Mouse (Mus musculus): Measurements from ENCODE around the gene Gdf3.
"Not testable (repeated sequence)": the region's sequence is repeated elsewhere in the genome, so short reads cannot be mapped to it uniquely, and the experiment has no call there.

The Gdf3 gene

DNA sequence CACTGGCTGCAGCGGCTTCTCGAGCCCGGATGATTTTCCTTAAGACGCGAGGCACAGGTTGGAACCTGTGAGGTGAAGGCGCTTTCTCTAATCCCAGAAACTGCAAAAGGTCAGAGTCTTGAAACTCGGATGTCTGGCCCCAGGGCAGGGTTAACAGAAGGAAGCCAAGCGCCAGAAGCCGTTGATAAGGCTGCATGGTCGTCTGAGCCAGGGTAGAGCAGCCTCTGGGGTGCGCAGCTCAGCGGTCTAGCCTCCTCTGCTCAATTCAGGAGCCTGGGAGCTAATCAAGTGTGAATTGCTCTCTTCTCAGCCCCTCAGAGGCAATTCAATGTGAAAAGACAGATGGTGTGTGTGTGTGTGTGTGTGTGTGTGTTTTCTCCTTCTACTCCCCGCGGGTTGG is at the start of gene Gdf3:
TSS of gene Gdf3 (minus strand) at position 317 of the 400 bp plus-strand sequence.
- no peak for DNase-seq

DNA sequence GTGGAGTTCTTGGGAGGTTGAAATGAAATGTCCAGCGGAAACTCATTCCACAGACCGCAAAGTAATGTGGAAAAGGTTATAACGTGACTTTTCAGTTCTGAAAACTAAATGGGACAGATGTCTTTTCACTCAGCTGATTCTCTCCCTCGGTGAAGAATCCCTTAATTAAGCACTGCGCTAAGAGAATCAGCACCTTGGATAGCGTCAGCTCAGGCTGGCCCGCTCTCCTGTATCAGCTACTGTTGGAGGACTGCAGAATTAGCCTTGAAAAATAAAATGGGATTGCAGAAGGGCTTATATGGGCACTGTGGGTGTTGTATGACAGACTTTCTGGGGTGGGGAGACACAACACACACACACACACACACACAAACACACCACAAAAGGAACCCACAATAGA is 49.7 kb upstream of the Gdf3 start:
- peak; percentile 80 for DNase-seq

DNA sequence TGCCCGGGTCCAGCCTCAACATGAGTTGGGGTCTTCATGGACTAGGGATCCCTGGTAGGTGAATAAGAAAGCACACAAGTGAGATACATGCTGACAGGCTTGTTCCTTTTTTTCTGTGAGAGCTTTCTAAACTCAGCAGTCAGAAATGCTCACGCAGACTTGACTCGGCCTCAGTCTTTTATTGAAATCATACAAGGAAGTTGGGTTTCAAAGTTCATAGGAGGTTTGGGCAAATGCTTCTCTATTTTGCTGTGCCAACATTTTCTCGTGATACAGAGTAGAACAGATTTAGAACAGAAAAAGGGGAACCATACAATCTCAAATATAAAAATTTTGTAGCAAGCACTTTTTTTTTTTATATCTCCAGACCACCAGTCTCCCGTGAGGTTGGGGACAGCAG is 47.7 kb upstream of the Gdf3 start:
- no peak for DNase-seq

DNA sequence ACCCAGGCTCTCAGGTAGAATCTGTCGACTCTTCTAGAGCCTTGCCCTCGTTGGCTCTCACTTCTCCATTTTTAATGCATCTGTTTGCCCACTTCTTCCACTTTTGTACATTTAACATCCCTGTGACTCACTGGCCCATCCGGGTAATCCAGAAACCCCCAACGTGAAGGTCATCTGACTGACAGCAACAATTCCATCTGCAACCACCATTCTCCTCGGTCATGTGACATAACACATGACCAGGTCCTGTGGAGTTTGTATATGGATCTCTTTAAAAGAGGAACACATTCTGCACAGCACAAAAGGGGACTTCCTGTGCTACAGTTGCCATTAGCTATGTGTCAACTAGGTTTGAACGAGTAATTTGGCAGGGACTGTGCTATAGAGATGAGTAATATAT is 44.4 kb upstream of the Gdf3 start:
- DNase-seq: no peak

DNA sequence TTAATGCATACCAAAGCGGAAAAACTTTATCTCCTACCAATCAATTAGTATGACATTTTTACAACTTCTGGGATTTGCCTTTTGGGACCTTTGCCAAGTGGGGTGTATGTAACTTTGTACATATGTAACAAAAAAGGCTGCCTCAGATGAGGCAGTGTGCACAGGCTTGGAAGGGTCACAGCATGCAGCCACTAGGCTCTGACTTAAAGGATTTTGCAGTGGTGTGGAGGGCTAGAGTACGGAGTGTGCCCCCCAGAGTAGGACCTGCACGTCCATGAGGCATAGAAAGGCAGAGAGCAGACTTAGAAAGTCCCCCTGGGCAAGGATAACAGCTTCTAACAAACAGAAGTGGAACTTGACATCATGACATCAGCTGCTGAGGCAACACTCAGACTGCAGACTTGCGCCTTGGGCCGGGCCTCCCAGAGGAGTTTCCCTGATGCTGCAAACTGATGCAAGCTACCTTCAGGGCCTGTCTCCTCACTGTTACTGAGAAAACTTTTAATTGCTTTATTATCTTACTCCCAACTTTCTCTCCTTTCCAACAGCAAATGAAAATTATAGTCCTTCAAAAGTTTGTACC is 40.6 kb upstream of the Gdf3 start:
- DNase-seq: no peak

GRCm38 (mm10) chr6:122649903-122650302 is 40.0 kb upstream of the Gdf3 start:
- DNase-seq: no peak

DNA sequence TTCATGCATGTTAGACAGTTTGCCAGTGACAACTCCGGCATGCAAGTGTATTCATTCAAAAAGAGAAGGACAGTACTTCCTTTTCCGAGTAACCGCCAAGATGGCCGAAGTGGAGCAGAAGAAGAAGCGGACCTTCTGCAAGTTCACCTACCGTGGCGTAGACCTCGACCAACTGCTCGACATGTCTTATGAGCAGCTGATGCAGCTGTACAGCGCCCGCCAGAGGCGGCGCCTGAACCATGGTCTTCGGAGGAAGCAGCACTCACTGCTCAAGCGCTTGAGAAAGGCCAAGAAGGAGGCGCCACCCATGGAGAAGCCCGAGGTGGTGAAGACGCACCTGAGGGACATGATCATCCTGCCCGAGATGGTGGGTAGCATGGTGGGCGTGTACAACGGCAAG is 34.3 kb upstream of the Gdf3 start:
- DNase-seq: not testable (repeated sequence)

DNA sequence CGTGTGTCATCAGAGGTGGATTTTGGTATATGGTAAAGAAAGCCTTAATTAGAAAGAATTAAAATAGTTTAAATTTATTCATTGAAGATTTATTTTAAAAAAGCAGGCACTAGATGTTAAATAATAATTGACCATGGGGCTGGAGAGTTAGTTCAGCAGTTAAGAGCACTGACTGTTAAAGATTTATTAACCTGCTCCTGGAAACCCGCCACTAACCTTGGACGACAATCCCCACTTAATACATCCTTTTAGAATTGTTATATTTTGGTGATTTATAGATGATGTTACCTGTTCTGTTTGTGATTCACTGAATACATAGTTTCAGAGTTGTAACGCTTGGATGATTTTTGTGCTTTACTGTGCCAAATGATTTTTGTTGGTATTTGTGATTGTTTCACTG is 27.7 kb upstream of the Gdf3 start:
- DNase-seq: not testable (repeated sequence)

GRCm38 (mm10) chr6:122636666-122637065 is 26.8 kb upstream of the Gdf3 start:
- DNase-seq: no peak

DNA sequence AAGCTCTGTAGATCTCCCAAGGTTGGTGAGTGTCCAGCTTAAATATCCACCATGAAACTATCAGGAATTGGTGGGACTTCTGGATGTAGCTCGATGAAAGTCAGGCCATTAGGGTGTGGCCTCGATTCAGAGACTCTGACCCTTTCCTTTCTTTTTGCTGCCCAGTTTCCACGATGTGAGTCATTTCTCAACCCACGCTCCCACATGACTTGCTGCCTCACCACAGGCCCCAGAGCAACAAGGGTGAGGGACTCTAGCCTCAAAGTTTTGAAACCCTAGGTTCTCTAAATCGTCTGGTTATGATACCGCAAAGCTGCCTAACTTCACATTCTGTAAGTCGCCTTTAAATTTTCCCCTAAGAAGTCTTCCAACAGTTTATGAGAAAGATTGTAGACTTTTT is 25.4 kb upstream of the Gdf3 start:
- DNase-seq: no peak

DNA sequence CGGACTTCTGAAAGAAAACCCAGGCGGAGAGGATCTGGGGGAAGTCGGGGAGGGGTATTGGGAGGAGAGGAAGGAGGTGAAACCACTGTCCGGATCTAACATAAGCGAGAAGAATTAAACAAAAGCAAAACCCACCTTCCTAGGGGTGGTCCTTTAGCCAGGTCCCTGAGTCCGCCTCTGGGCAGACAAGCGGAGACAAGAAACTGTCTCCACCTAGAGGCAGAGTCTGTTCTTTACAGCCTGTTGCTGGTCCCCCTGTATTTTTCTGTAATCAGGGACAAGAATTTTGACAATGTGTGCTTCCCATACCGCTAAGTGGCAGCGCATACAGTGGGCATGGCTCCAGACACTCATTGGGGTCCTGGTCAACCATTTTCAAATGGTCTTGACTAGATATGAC is 23.5 kb upstream of the Gdf3 start:
- DNase-seq: peak; percentile 36

- peak; percentile 34 for DNase-seq
Observed at GRCm38 (mm10) chr6:122627469-122628108, 17.7 kb upstream of the Gdf3 start.

DNA sequence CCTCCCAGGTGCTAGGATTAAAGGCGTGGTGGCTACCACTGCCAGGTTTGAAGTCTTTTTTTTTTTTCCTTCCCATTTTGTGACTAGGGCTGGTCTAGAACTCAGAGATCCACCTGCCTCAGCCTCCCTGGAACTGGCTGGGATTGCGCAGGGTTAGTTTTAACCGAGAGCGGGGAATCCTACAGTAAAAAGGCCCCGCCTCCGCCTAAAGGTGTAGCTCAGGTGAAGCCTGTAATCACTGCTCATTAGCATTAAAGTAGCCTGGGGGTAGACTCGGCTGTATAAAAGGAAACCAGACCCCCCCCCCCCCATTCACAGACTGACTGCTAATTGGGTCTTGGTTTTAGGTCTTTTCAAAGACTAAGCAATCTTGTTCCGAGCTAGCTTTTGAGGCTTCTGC is 16.2 kb upstream of the Gdf3 start, which contains the start of gene Dppa3:
TSS of gene Dppa3 (plus strand) at position 301 of the 400 bp plus-strand sequence.
- DNase-seq: no peak

GRCm38 (mm10) chr6:122625156-122625555 is 15.3 kb upstream of the Gdf3 start:
- no peak for DNase-seq

DNA sequence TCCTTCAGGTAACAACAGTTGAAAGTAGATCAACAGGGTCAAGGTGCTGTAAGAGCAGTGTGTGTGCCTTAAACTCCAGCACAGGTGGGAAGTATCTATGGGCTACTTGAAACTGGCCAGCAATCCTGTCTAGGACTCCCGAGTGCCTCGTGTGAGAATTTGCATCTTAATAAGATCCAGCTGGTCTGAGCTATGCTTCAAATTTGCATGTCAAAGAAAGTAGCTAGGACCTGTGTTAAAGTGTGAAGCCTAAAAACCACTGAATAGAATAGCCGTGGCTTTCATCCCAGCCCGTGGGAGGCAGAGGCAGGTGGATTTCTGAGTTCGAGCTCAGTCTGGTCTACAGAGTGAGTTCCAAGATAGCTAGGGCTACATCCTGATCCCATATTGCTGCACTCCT is 14.6 kb upstream of the Gdf3 start:
- no peak for DNase-seq

DNA sequence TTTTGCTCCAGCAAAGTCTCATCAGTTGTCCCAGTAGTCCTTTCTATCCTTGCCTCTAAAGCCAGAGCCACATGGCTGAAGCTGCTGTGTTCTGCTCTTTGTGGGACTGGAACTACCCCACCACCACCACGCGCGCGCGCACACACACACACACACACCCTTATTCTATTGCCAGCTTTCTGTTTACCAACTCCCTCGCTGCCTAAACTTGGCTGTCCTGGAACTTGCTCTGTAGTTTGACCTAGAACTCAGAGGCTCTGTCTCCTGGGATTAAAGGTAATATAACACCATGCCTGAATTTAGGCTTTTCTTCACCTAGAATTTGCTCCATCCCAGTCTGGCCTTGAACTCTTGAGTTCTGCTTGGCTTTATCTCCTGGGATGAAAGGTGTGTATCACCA is 11.2 kb upstream of the Gdf3 start:
- DNase-seq: no peak

- no peak for DNase-seq
Observed at GRCm38 (mm10) chr6:122616022-122616421, 6.1 kb upstream of the Gdf3 start.

GRCm38 (mm10) chr6:122614047-122614446 is 4.2 kb upstream of the Gdf3 start:
- DNase-seq: no peak

- DNase-seq: no peak
Observed at GRCm38 (mm10) chr6:122612426-122612825, 2.5 kb upstream of the Gdf3 start.

DNA sequence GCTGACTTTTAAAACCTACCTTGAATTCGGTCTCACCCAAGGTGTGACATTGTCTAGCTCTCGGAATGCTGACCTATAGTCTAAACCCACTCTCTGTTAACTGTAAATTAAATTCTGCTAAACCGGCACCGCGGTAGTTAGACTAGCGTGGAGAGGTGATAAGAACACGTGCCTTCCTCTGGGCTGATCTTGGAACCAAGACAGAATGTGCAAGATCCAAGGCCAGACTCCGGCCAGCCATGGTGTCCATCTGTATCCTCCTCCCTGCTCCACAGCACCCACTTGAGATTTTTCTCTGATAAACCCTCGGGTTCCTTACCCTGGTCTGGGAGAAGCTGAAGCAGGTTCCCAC is 534 bp downstream of the Gdf3 start:
- no peak for DNase-seq

DNA sequence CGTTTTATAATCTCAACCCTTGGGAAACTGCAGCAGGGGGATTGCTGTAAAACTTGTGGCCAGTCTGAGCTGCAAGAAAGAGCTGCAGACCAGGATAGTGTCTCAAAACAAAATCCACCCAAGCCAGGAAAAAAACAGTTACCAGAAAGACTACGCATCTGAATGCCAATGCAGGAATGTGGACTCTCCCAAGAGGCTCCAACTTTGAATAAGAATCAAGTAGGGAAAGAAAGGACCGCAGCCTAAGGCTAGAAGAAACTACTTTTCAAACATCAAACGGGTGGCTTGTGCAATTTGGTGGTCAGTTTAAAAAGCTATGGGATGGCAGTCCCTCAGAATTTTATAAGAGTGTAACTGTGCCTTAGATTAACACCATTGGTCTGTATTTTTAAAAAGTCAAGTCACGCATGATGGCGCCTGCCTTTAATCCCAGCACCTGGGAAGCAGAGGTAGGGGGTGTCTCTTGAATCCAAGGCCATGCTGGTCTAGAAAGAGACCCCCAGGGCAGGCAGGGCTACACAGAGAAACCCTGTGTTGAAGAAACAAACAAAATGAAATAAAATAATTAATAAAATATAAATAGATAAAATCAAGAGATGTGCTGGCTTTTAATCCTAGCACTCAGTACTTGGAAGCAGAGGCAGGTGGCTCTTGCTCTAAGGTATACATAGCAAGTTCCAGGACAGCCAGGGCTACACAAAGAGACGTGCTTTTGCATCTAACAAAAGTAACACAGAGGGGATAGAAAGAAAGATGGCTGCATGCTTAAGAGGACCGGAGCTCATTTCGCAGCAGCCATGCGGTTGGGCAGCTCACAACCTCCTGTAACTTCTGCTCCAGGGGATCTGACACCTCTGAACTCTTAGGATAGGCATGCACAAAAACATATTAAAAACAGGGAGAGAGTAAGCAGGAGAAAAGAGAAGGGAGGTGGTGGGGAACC is 1.2 kb downstream of the Gdf3 start:
- no peak for DNase-seq

DNA sequence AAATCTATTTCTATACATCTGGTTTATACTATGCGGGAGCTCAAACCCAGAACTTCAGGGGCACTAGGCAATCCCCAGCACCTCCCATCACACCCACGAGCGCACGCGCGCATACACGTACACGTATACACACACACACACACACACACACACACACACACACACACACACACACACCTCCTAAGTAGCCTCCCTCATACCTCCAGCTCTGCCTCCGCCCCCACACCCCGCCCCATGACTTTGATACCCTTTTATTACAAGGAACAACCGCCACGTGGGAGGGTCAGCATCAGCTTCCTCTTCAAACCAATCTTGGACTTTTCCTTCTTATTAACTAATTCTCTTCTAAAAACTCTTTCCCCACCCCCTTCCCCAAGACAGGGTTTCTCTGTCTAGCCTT is 2.2 kb downstream of the Gdf3 start:
- no peak for DNase-seq

DNA sequence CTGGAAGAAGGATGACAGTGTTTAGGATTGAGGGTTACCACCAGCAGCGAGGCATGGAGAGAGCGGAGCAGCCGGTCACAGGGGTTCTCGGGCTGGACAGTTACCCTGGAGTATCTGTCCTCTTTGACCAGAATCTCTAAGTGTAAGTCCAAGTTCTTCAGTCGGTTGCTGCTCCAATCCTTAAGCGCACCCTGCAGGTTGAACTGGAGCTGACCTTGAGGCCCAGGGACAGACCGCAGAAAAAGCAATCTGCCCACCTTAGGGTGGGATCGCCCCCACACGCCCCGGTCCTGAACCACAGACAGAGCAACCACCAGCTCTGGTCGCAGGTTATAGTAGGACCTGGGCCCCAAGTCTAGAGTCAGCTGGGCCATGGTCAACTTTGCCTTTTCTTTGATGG is 3.2 kb downstream of the Gdf3 start:
- DNase-seq: no peak

DNA sequence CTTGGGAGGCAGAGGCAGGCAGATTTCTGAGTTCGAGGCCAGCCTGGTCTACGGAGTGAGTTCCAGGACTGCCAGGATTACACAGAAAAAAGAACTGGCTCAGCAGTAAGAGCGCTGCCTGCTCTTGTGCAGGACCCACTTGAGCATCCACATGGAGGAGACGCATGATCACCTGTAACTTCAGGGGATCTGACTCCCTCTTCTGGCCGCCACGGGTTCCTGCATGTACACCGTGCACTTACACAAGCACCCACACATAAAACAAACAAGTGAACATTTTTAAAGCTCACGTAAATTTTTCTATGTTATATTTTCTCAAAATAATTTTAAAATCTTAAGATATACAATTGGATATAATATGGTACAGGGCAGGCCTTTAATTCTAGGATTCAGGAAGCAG is 4.4 kb downstream of the Gdf3 start:
- no peak for DNase-seq

Measured in embryo, embryonic 11 days (tissue).